Mouse (Mus musculus) liver, postnatal 0 days (tissue): ENCODE results near the gene Poc5.

Experiments used
- CTCF ChIP-seq: sonication (generic); IDR thresholded peaks from 2 replicates; pipeline ENCODE4 v1.5.1; 2016; ENCODE audit warnings: antibody characterized with exemption, low read depth
- EP300 ChIP-seq: IDR thresholded peaks from 2 replicates; pipeline ENCODE4 v1.6.1; 2016; ENCODE audit warnings: antibody characterized with exemption, low read depth, mild to moderate bottlenecking

DNA sequence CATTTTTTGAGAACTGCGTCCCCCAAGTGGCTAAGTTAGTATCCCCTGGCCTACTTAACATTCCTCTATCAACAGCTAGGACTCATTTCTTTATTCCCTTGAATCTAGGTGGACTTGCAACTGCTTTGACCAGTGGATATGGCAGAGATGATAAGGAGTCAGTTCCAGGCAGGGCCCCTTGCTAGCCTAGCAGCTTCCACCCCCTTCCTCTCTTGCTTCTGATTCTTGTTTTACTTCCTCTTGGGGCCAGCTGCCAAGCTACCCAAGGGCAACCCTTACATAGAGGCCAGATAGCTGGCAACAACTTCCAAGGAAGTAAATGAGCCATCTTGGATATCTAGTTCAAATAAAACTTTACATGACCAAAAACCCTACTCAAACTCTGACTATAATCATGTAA, 48.8 kb downstream of the Poc5 start:
- no peak for TF ChIP-seq CTCF
- no peak for TF ChIP-seq EP300
